Mouse (Mus musculus): ENCODE results near the gene Tjp1. TPM values are rescaled to one million over a fixed set of nuclear protein-coding genes. Genes with fewer than 3 reads are reported as not detected.

Gene Tjp1
- polyA plus RNA-seq, 1 experiment from 2014 or later: 24.2 TPM

GRCm38 (mm10) chr7:65413946-65414945 lies 113.3 kb downstream of the Tjp1 start:
- WGBS: 70% methylated on average over 13 of the region's 13 CpGs
- H3K36me3 ChIP-seq (ENCODE audit: control insufficient read depth, insufficient read depth): no peaks in the 10 kb centered on the region
- H3K4me1 ChIP-seq (replicated peaks; ENCODE audit: control insufficient read depth, insufficient read depth, low read length): peaks cover 4% of the 10 kb centered on the region; the same call in 1 of the 2 replicates
- H3K27me3 ChIP-seq (replicated peaks; ENCODE audit: control insufficient read depth, insufficient read depth, low read length): no peaks in the 10 kb centered on the region
- no peak overlapping the region for H3K9ac ChIP-seq (replicated peaks; ENCODE audit: low read depth, low read length)
- H3K9me3 ChIP-seq (ENCODE audit: control insufficient read depth, low read length): no peaks in the 10 kb centered on the region
- no peak overlapping the region for H3K4me2 ChIP-seq (ENCODE audit: low read length)
- H3K27ac ChIP-seq (ENCODE audit: low read length): no peak overlapping the region
- H3K4me3 ChIP-seq (replicated peaks; ENCODE audit: low read length): no peak overlapping the region
- no peak for ATAC-seq

DNA sequence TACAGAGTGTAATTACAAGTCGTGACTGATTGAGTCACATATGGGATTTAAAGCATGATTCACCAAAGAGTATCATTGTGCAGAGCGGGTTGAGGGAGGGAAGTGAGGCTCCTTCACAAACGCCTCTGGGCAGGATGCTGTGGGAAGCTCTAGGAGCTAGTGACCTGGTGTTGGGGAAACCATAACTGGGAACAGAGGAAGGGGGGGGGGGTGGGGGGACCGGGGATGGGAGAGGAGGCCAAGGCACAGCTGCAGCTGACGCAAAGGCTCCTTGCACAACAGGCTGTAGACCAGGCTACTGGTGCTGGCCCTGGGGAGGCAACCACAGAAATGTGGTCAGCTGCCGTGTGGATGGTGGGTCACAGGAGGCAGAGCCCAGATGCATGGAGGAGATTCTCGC lies 116.9 kb downstream of the Tjp1 start:
- H3K9me3 ChIP-seq (ENCODE audit: control insufficient read depth, low read length): no peaks in the 10 kb centered on the region
- H3K9ac ChIP-seq (replicated peaks; ENCODE audit: low read depth, low read length): no peak overlapping the region
- WGBS: 72% methylated on average over 7 of the region's 7 CpGs
- H3K27ac ChIP-seq (ENCODE audit: low read length): no peak overlapping the region
- no peaks in the 10 kb centered on the region for H3K4me1 ChIP-seq (replicated peaks; ENCODE audit: control insufficient read depth, insufficient read depth, low read length)
- H3K4me2 ChIP-seq (ENCODE audit: low read length): no peak overlapping the region
- H3K27me3 ChIP-seq (replicated peaks; ENCODE audit: control insufficient read depth, insufficient read depth, low read length): no peaks in the 10 kb centered on the region
- H3K36me3 ChIP-seq (ENCODE audit: control insufficient read depth, insufficient read depth): no peaks in the 10 kb centered on the region
- H3K4me3 ChIP-seq (replicated peaks; ENCODE audit: low read length): no peak overlapping the region
- ATAC-seq: no peak

DNA sequence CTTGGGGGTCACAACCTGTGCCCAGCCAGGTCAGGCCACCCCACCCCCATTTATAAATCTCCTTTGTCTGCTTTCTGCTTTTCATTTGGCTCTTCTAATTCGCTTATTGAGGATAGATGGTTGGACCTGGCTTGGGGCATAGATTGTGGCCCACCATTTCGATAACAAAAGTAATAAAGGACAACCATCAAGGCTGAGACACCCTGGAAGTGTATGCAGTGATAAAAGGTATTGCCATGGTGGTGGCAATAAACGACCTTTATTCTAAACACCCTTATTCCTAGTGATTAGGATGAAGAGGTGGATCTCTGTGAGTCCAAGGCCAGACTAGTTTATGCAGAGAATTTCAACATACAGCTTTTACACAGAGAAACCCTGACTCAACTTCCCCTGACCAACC lies 121.2 kb downstream of the Tjp1 start:
- Histone ChIP-seq H3K4me3 (replicated peaks; ENCODE audit: low read length) (no peak overlapping the region), H3K9me3 (ENCODE audit: control insufficient read depth, low read length) (no peaks in the 10 kb centered on the region; the same call in 1 of the 2 replicates), H3K4me1 (replicated peaks; ENCODE audit: control insufficient read depth, insufficient read depth, low read length) (no peaks in the 10 kb centered on the region), H3K36me3 (ENCODE audit: control insufficient read depth, insufficient read depth) (no peaks in the 10 kb centered on the region), H3K4me2 (ENCODE audit: low read length) (no peak overlapping the region), H3K9ac (replicated peaks; ENCODE audit: low read depth, low read length) (no peak overlapping the region), H3K27ac (ENCODE audit: low read length) (no peak overlapping the region), H3K27me3 (replicated peaks; ENCODE audit: control insufficient read depth, insufficient read depth, low read length) (no peaks in the 10 kb centered on the region)
- ATAC-seq: no peak
- 73% methylated on average over 3 of the region's 3 CpGs for WGBS

- H3K27me3 ChIP-seq (replicated peaks; ENCODE audit: control insufficient read depth, insufficient read depth, low read length): no peaks in the 10 kb centered on the region
- no peaks in the 10 kb centered on the region for H3K36me3 ChIP-seq (ENCODE audit: control insufficient read depth, insufficient read depth)
- H3K9me3 ChIP-seq (ENCODE audit: control insufficient read depth, low read length): no peaks in the 10 kb centered on the region; the same call in 1 of the 2 replicates
- no peak for ATAC-seq
- no peak overlapping the region for H3K4me3 ChIP-seq (replicated peaks; ENCODE audit: low read length)
- WGBS: 90% methylated on average over 5 of the region's 5 CpGs
- no peak overlapping the region for H3K27ac ChIP-seq (ENCODE audit: low read length)
- no peak overlapping the region for H3K9ac ChIP-seq (replicated peaks; ENCODE audit: low read depth, low read length)
- H3K4me2 ChIP-seq (ENCODE audit: low read length): no peak overlapping the region
- no peaks in the 10 kb centered on the region for H3K4me1 ChIP-seq (replicated peaks; ENCODE audit: control insufficient read depth, insufficient read depth, low read length)
These were observed 125.1 kb downstream of the Tjp1 start for GRCm38 (mm10) chr7:65402516-65402915.

DNA sequence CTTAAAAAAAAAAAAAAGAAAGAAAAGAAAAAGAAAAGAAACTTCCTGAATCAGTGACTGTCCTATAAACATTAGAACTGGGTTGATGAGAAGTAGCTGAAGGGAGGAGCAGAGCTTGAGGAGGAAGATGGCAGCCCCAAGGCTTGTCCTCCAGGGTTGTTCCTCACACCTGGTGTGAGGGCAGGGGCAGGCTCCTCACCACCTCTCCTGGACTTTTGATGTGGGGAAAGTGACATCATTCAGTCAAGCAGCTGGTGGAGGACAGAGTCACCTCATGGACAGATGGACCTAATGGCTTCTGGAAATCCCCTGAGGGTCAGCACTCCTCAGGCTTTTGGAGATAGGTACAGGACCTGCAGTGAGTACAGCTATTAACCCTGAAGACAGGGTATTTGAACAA lies 126.0 kb downstream of the Tjp1 start:
- no peak for ATAC-seq
- no peak overlapping the region for H3K4me2 ChIP-seq (ENCODE audit: low read length)
- no peaks in the 10 kb centered on the region for H3K4me1 ChIP-seq (replicated peaks; ENCODE audit: control insufficient read depth, insufficient read depth, low read length)
- H3K27me3 ChIP-seq (replicated peaks; ENCODE audit: control insufficient read depth, insufficient read depth, low read length): no peaks in the 10 kb centered on the region
- H3K9me3 ChIP-seq (ENCODE audit: control insufficient read depth, low read length): no peaks in the 10 kb centered on the region; the same call in 1 of the 2 replicates
- no peak overlapping the region for H3K9ac ChIP-seq (replicated peaks; ENCODE audit: low read depth, low read length)
- no peak overlapping the region for H3K27ac ChIP-seq (ENCODE audit: low read length)
- H3K4me3 ChIP-seq (replicated peaks; ENCODE audit: low read length): no peak overlapping the region
- no peaks in the 10 kb centered on the region for H3K36me3 ChIP-seq (ENCODE audit: control insufficient read depth, insufficient read depth)

- H3K36me3 ChIP-seq (ENCODE audit: control insufficient read depth, insufficient read depth): no peaks in the 10 kb centered on the region
- no peak overlapping the region for H3K9ac ChIP-seq (replicated peaks; ENCODE audit: low read depth, low read length)
- H3K27me3 ChIP-seq (replicated peaks; ENCODE audit: control insufficient read depth, insufficient read depth, low read length): no peaks in the 10 kb centered on the region
- no peak overlapping the region for H3K4me2 ChIP-seq (ENCODE audit: low read length)
- WGBS: 59% methylated on average over 4 of the region's 4 CpGs
- H3K27ac ChIP-seq (ENCODE audit: low read length): no peak overlapping the region
- H3K4me3 ChIP-seq (replicated peaks; ENCODE audit: low read length): no peak overlapping the region
- H3K9me3 ChIP-seq (ENCODE audit: control insufficient read depth, low read length): no peaks in the 10 kb centered on the region
- H3K4me1 ChIP-seq (replicated peaks; ENCODE audit: control insufficient read depth, insufficient read depth, low read length): peaks cover 5% of the 10 kb centered on the region
- no peak for ATAC-seq
These were observed 131.7 kb downstream of the Tjp1 start for GRCm38 (mm10) chr7:65395891-65396290.

- no peaks in the 10 kb centered on the region for H3K36me3 ChIP-seq (ENCODE audit: control insufficient read depth, insufficient read depth)
These were observed 132.4 kb downstream of the Tjp1 start for GRCm38 (mm10) chr7:65395166-65395565.

GRCm38 (mm10) chr7:65394672-65395071 lies 132.9 kb downstream of the Tjp1 start:
- Histone ChIP-seq H3K36me3 (ENCODE audit: control insufficient read depth, insufficient read depth) (no peaks in the 10 kb centered on the region), H3K4me1 (replicated peaks; ENCODE audit: control insufficient read depth, insufficient read depth, low read length) (peaks cover 5% of the 10 kb centered on the region), H3K4me2 (ENCODE audit: low read length) (no peak overlapping the region), H3K9ac (replicated peaks; ENCODE audit: low read depth, low read length) (no peak overlapping the region), H3K4me3 (replicated peaks; ENCODE audit: low read length) (no peak overlapping the region), H3K27ac (ENCODE audit: low read length) (no peak overlapping the region), H3K9me3 (ENCODE audit: control insufficient read depth, low read length) (no peaks in the 10 kb centered on the region), H3K27me3 (replicated peaks; ENCODE audit: control insufficient read depth, insufficient read depth, low read length) (no peaks in the 10 kb centered on the region)
- no peak for ATAC-seq
- 22% methylated on average over 2 of the region's 2 CpGs for WGBS

More at GRCm38 (mm10) chr7:65395166-65395565, 132.4 kb downstream of the Tjp1 start:
- no peak for ATAC-seq
- H3K9ac ChIP-seq (replicated peaks; ENCODE audit: low read depth, low read length): no peak overlapping the region
- H3K4me1 ChIP-seq (replicated peaks; ENCODE audit: control insufficient read depth, insufficient read depth, low read length): peaks cover 5% of the 10 kb centered on the region
- H3K9me3 ChIP-seq (ENCODE audit: control insufficient read depth, low read length): no peaks in the 10 kb centered on the region
- no peak overlapping the region for H3K4me3 ChIP-seq (replicated peaks; ENCODE audit: low read length)
- H3K27me3 ChIP-seq (replicated peaks; ENCODE audit: control insufficient read depth, insufficient read depth, low read length): no peaks in the 10 kb centered on the region
- 73% methylated on average over 5 of the region's 5 CpGs for WGBS
- no peak overlapping the region for H3K4me2 ChIP-seq (ENCODE audit: low read length)
- H3K27ac ChIP-seq (ENCODE audit: low read length): no peak overlapping the region

GRCm38 (mm10) chr7:65393704-65394452 lies 133.7 kb downstream of the Tjp1 start:
- Histone ChIP-seq H3K4me2 (ENCODE audit: low read length) (peak overlapping the region; percentile 22), H3K27ac (ENCODE audit: low read length) (no peak overlapping the region), H3K9ac (replicated peaks; ENCODE audit: low read depth, low read length) (no peak overlapping the region; the same call in 1 of the 2 replicates), H3K4me3 (replicated peaks; ENCODE audit: low read length) (no peak overlapping the region), H3K27me3 (replicated peaks; ENCODE audit: control insufficient read depth, insufficient read depth, low read length) (no peaks in the 10 kb centered on the region), H3K9me3 (ENCODE audit: control insufficient read depth, low read length) (no peaks in the 10 kb centered on the region), H3K4me1 (replicated peaks; ENCODE audit: control insufficient read depth, insufficient read depth, low read length) (peaks cover 5% of the 10 kb centered on the region), H3K36me3 (ENCODE audit: control insufficient read depth, insufficient read depth) (no peaks in the 10 kb centered on the region)
- WGBS: 12% methylated on average over 17 of the region's 17 CpGs
- ATAC-seq: no peak
